Mouse (Mus musculus): ENCODE data around the gene Kif13a.

Gene Kif13a

DNA sequence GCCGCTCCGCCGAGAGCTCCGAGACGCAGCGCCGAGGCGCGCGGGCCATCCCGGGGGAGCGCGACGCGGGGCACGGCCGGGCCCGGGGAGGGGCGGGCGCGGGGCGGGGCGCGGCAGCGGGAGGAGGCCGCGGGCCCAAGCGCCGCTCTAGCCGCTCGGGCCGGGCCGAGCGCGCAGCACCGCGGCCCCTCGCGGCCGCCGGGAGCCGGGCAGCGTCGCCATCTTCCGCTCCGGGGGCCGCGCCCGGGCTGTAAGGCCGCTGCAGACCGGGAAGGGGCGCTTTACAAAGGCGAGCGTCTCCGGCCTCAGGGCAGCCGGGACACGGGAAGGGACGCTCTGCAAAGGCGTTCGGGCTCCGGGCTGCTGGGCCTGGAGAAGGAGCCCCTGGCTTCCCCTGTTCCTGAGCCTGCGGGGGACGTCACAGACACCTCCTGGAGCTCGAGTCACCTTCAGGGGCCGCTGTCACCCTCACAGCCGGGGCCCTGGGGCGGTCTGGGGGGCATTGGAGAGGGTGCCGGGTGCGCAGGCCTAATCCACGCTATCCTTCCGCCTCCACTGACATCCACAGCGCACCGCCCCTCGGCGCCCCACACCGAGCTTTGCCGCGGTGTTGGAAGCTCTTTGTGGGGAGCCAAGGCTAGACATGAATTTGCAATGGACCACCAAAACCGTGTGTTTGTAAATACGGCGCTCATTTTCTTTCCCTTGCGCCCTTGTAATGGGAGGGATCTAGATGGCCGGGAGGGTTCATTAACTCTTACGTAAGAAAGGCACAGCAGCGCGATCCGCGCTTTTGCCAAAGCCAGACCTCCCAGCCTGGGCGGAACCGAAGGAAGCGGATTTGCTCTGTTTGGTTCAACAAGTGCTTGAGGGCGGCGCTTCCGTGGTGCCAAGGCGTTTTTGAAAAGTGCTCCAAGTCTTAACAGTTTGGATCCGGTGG, at the start of gene Kif13a:
Kif13a (minus strand) TSS at position 149 of the 940 bp plus-strand sequence.
- DNase-seq (ENCODE audit: low spot score) = peak; percentile 74

DNA sequence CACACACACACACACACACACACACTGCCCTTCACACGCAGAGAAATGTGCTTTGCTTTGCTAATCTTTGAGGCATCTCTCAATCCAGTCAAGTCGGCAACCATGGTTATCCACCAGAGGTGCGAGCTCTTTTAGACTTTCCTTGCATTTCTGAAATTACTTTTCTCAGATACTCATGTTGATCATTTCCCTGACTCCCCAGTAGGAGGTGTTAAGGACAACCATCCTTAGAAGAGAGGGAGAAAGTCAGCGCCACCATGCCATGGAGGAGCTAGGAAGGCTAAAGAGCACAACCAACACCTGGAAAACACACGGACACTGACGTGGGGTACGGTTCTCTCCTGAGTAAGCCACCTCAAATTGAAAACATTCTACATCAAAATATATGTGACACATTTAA, 46.9 kb upstream of the Kif13a start:
- no peak for DNase-seq (ENCODE audit: low spot score)

DNA sequence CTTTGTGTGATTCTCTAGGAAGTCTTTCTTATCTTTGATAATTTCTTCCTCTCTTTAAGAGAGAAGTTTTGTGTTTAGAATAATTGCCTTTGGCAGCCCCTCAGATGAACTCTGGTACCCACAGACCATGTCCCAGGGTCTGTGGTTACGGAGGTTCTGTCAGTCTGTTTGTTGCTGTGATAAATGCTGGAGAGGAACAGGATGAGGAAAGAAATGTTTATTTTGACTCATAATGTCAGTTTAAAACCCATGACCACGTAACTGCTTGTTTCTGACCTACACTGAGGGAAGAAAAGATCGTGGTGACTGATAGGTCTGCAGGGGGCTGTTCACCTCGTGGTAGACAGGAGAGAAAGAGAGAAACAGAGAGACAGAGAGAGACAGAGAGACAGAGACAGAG, 46.3 kb upstream of the Kif13a start:
- DNase-seq (ENCODE audit: low spot score) = no peak

DNA sequence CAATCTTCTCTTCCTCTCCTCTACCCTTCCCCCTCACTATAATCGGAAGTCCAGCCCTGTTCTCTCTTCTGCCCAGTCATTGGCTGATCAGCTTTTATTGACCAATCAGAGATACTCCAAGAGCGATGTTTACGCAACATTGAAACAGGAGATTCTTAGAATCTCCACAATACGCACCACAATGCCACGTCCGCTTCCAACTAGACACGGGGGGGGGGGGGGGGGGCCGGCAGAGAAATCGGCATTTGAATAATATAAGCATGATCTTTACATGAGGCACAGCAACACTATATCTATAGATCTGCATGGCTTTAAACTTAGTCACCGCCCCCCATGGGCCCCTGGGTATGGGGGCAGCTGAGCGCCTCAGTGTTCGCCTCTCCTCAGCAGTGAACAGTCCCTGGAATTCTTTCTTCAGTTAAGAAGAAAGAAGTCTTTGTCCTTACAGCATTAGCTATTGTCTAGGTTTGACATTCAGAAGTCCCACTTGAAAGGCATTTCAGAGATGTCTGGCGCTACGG, 45.4 kb upstream of the Kif13a start:
- DNase-seq (ENCODE audit: low spot score) = no peak

DNA sequence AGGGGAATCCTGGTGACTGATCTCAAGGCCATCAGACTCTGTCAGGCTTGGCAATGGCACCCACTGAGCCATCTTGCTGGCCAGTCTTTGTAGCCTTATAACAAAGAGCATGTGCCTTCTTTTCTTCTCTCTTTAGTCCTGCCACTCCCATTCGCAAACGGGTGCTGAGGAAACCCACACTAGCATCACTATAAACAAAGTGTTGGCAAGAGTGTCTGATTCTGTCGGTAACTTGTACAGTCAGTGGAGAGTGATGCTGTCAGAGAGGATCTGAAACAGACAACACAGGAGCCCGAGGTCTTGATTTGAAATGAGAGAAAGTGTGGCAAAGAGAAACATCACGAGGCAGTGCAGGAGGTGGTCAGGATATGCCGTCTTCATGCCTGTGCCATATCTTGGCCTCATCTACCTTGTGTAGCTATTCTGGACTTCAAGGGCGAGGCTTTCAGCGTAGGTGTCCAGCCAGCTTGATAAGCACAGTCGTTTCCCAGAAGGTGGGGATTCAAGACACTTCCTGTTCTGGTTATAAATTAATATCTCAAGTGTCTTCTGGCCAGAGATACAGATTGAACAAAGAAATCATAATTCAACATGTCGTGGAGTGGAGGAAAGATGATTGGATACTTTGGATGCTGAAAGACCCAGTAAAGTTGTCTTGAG, 40.7 kb upstream of the Kif13a start:
- no peak for DNase-seq (ENCODE audit: low spot score)

DNA sequence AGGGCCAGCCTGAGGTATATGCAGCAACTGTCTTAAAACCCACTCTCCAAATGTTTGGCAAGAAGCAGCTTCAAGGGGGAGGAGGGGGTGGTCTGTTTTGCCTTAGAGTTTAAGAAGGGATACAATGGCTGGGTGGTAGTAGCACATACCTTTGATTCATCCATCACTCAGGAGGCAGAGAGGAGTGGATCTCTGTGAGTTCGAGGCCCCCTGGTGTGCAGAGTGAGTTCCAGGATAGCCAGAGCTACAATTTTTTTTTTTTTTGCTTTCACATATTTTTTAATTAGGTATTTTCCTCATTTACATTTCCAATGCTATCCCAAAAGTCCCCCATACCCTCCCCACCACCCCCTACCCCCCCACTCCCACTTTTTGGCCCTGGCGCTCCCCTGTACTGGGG, 39.0 kb upstream of the Kif13a start:
- DNase-seq (ENCODE audit: low spot score) = no peak

DNA sequence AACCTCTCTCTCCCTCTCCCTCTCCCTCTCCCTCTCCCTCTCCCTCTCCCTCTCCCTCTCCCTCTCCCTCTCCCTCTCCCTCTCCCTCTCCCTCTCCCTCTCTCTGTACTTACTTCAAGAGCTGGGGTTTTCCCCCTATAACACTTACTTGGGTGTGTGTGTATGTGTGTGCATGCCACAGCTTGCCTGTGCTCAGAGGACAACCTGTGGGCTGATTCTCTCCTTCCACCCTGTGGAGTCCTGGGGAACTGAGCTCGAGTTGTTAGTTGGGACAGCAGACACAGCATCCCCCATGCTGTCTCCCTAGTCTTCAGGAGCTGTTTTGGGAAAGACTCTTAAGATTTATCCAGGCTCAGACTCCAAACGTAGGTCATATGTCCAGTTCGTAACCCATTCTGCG, 37.6 kb upstream of the Kif13a start:
- DNase-seq (ENCODE audit: low spot score) = no peak

DNA sequence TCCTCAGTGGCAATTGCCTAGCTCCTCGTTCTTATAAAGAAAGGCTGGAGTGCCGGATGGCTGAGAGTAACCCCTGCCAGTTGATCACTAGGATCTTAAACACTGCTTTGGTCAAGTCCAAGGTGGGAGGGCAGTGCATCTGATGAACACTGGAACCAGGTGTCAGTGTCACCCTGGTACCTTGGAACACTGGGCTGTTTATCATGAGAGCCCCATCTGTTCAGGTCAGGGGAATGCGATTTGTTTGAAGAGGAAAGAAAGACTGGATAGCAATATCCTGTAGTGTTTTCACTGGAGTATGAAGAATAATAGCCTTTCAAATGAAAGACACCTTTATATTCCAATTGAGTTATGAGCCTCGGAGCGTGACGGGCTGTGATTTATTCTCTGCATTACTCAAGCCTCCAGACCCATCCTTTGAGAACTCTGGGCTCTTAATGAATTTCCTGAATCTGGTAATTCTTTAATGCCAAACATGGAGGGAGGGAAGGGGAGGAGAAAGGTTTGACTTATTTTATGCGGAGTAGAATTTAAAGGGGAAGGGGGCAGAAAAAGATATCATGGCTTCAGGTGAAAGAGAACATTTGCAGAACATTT, 31.3 kb upstream of the Kif13a start:
- no peak for DNase-seq (ENCODE audit: low spot score)

DNA sequence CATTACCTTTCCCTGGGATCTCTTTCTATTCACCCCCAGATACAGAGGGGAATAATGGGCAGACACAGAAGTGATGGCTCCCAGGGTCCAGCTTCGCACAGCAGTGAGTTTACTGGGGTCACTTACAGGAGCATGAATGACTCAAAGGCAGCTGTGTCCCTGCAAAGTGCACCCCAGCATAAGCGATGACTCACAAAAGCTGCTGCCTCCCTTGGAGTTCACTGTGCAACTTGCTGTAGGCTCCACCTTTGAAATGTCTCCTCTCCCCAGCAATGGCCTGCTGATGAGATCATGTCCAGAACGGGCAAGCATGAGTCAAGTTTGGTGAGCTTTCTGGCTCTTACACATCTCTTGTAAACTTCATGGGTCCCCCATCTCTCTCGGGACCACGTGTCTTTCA, 29.5 kb upstream of the Kif13a start:
- no peak for DNase-seq (ENCODE audit: low spot score)

DNA sequence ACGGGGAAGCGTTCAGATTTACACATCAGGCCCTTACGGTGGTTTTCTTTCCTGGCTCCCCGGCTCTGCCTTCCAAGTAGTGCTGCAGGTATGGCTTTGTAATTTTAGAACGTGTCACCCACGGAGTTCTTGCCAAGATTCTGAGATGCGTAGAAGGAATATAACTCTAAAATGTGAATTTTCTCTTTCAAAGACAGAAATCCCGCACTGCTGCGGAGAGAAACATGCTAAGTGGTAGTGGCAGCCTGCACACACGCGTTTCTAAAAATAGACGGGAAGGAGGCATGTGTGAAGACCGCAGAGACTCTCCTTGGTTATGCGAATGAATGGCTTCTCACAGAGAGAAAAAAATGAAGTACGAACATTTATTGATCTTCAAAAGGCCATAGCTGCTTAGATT, 21.5 kb upstream of the Kif13a start:
- no peak for DNase-seq (ENCODE audit: low spot score)

DNA sequence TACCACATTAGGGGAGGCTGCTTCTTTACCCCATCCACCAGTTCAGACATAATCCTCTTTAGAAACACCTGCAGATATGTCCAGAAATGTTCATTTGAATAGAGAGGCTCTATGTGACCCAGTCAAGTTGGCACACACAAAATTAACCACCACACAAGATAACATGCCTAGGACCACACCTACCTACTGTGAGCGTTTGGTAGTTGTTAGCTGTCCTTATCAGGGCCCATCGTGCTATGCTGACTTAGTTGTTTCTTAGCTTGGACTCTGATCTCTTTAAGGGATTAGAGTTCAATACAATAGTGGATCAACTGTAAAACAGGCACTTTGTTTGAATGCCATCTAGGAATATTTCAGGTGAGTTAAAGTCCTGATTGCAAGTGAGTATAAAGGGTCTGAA, 20.1 kb upstream of the Kif13a start:
- no peak for DNase-seq (ENCODE audit: low spot score)

DNA sequence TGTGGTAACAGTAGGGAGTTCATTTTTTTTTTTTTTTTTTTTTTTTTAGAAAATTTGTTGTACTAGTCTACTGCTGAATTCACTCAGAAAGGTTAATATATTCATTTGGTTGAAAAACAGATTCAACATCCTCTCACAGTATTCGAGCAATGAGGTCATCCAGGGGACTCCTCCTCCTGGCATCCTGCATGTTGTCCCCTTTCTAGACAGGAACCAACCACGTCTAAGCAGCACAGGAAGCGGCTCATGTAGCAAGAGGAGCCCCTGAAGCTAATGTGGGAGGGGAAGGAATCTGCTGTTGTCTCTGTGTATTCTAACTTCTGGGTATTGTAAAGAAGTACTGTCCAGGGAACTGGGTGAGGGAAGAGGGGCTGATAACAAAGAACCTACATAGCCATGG, 18.4 kb upstream of the Kif13a start:
- no peak for DNase-seq (ENCODE audit: low spot score)

DNA sequence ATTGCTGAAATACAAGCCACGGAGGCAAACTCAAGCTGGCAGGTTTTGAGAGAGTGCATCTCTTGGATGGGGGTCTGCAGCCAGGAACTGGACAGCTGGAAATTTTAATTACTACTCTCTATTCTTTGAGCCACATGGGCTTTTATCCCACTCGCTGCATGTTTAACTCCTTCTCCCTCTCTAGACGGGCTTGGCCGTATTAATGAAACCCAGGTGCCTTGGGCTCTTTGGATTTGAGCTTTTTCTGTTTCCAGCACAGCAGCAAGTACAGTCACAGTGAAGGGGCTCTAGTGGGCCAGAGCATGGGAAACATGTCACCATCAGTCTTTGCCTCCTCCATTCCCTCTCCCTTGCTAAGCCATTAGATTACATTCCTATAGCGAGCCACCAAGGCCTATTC, 16.4 kb upstream of the Kif13a start:
- DNase-seq (ENCODE audit: low spot score) = no peak

DNA sequence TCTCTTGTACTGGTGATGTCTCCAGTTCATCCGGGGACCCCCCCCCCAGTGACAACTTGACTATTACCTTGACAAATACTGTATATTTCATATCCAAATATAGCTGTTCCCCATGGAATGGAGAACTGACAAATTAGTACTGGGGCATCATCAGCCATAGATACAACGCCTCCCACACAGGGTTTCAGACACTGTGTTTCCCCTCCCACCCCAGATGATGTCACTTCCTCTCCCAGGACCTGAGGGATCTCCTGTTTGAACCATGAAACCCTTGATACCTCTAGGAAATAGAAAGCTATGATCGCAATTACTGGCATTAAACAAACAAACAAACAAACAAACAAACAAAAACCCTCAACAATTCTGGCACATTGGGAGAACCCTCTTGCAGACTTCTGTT, 15.6 kb upstream of the Kif13a start:
- no peak for DNase-seq (ENCODE audit: low spot score)

DNA sequence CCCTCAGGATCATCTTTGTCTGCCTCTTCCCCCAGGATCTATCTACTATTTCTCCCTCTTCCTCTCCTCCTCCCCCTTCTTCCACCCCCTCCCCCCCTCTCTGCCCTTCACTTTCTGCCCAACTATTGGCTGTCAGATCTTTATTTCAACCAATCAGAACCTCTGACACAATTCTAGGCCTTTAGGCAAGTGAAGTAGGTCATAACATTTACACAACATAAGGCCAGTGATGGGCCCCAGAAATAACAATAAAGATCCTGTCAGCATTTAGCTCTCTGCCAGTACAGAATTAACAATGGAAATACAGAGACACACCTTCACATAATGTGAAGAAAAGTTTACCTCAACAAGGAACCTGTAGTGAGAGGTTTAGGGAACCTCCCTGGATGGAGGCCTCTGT, 13.6 kb upstream of the Kif13a start:
- DNase-seq (ENCODE audit: low spot score) = no peak

DNA sequence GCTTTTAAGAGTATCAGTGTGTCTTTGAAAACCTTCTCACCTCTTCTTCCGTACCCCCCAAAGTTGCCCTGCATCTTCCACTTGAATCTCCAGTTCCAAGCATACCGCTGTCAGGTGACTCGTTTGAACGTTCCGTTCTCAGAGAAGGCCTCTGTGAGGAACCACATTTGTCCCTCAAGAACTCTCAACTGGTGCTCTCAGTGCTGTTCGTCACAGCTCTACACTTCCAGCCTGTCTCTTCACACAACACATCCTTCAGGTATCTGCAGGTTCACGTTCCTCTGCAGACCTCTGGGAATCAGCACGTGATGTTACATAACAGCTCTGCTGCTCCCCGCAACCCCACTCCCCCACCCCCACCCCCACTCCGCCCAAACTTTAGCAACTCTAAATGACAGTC, 4.4 kb upstream of the Kif13a start:
- no peak for DNase-seq (ENCODE audit: low spot score)

DNA sequence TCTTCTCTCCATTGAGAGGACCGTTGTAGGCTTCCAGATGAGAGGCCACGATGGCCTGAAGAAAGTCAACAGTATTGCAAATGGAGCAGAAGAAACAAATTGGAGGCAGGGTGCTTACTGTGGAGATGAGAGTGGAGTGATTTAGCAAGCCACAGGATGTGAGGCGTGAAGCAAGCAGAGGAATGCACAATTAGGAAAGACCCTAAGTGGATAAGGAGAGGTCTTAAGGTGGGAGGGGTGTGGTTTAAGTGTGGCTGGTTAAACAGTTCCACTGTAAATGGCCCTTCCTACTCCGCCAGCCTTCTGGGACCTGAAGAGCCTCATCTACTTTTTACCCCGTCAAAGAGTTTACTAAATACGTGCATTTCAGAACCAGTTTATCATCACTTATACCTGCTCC, 3.2 kb upstream of the Kif13a start:
- no peak for DNase-seq (ENCODE audit: low spot score)

DNA sequence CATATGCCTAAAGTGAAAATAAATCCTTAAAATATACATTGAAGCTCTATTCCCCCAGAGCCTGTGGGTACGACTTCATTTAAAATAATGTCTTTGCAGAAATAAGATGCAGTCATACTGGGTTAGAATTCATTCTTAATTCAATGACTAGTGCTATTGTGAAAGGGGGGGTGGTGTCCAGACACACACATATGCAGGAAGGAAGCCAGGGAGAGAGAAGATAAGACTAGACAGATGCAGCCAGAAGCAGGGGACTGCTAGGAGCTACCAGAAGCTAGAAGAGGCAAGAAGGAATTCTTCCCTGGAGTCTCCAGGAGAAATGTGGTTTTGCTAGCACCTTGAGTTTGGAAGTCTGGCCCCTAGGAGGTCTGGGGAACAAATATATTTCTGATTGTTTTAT, 2.4 kb upstream of the Kif13a start:
- no peak for DNase-seq (ENCODE audit: low spot score)

DNA sequence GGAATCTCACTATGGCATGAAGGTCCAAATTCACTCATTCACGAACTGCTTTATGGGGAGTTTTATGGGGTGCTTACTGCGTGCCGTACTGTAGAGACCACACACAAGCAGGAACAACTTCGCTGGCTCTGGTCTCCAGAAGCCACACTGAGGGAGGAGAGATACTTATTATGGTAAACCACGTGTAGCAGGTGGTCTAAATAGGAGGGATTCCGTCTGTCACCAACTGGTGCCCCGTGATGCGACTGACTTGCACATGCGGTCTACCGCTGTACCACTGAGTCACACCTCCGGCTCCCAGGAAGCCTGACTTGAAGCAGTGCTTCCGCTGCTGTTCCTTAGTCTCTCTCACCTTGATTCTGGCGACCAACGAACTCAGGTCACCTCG, 986 bp upstream of the Kif13a start:
- no peak for DNase-seq (ENCODE audit: low spot score)

DNA sequence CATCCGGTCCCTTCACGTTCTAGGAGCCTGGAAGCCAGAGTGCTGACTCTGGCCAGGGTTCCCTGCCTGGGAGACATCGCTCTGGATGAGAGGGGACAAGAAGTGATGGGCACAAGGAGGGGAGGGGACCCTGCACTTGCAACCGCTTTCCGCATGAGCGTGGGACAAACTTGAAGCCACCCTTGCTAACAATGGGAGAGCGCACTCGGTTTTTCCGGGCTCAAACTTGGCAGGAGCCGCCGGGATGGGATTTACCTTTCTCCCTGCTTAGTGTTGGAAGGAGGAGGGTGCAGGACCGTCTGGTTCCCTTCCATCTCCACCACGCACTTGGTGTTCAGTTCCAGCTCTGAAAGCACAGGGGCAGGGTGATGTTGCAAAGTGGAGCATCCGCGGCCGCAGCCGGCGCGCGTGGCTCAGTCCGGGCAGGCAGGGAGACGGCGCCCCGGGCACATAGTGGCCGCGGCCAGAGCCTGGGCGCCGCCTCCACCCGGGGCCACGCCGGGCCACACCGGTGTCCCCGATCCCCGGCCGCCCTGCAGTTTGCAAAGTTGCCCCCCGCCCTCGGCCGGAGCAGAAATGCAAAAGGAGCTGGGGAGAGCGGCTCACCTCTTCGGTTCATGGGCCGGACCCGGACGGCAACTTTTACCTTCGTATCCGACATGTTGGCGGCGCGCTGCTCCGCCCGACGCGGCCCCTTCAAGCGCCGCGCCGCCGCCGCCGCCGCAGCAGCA, 541 bp downstream of the Kif13a start:
- DNase-seq (ENCODE audit: low spot score) = peak; percentile 54

DNA sequence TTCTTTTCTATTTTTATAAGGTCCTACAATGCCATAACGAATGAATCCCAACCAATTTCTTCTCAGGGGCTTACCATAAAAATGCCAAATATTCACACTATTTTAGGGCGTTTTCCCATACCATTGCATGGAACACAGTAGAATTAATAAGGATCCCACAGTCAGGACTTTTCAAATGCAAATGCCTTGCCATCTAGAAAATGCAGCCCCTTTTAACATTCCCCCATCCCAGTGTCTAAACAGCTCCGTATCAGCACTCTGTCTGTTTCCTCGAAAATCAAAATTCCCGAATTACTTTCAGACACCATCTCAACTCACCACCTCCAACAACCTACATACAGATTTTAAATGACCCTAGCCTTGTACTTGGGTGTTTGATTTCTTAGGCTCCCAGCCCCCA, 1.3 kb downstream of the Kif13a start:
- DNase-seq (ENCODE audit: low spot score) = no peak

DNA sequence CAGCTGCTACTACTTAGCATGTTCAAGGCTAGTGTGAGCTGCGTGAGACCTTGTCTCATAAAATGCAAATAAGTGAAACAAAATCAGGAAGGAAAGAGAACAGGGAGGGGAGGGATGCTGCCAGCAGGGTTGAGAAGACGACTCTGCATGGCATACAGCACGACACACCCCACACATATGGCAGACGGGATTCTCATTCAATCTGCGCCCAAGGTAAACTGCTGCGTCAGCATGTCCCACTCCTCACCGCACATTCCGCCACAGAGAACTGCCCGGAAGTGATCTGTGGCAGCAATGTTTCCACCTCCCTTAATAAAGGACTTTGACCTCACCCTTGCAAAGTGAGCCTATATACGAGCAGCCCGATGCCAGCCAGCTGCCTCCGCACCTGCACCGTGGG, 4.0 kb downstream of the Kif13a start:
- DNase-seq (ENCODE audit: low spot score) = no peak

Data from urinary bladder, postnatal 25 days (tissue).